Mouse (Mus musculus) MEL (cell line): ENCODE data around the gene Nfia. TPM values are rescaled to one million over a fixed set of nuclear protein-coding genes. Genes with fewer than 3 reads are reported as not detected.

Source experiments
- DNase-seq: peaks from one replicate; pipeline ENCODE4 v3.0.0; 2011; ENCODE audit warnings: low read depth, low spot score
- H3K27ac ChIP-seq: 2 replicates; pipeline ENCODE4 v1.5.1; 2012; ENCODE audit warnings: low read depth, mild to moderate bottlenecking, control low read depth, low read length, moderate library complexity; ENCODE audit not compliant: control insufficient read depth
- H3K27me3 ChIP-seq, 2 experiments: fragments of 150-350 bp in 1 of 2; sonication (generic) in 1 of 2; 2 replicates each; pipeline ENCODE4 v1.6.1; 2012; ENCODE audit warnings: low read length in 2 of 2, mild to moderate bottlenecking in 2 of 2, improper control_type of control experiment in 1 of 2, moderate library complexity in 1 of 2; ENCODE audit not compliant: insufficient read depth in 2 of 2, control insufficient read depth in 1 of 2
- H3K36me3 ChIP-seq, 2 experiments: 2 replicates each; pipeline ENCODE4 v1.6.1; 2012 to 2014; ENCODE audit warnings: low read length in 2 of 2, improper control_type of control experiment in 1 of 2, inconsistent platforms in 1 of 2, mild to moderate bottlenecking in 1 of 2; ENCODE audit not compliant: insufficient read depth in 2 of 2, control insufficient read depth in 1 of 2
- H3K4me1 ChIP-seq, 2 experiments: fragments of 150-350 bp in 1 of 2; sonication (generic) in 1 of 2; 2 replicates each; pipeline ENCODE4 v1.6.1; 2012; ENCODE audit warnings: low read length in 2 of 2, improper control_type of control experiment in 1 of 2, mild to moderate bottlenecking in 1 of 2; ENCODE audit not compliant: insufficient read depth in 2 of 2, control insufficient read depth in 1 of 2
- H3K4me3 ChIP-seq, 2 experiments: fragments of 150-350 bp in 1 of 2; sonication (generic) in 1 of 2; 2 replicates each; pipeline ENCODE4 v1.5.1; 2012; ENCODE audit warnings: low read depth in 2 of 2, low read length in 2 of 2, mild to moderate bottlenecking in 2 of 2, moderate library complexity in 2 of 2, control low read depth in 1 of 2, improper control_type of control experiment in 1 of 2; ENCODE audit not compliant: control insufficient read depth in 1 of 2, insufficient read depth in 1 of 2
- H3K79me2 ChIP-seq: 2 replicates; pipeline ENCODE4 v1.6.1; 2012; ENCODE audit warnings: mild to moderate bottlenecking, low read length, moderate library complexity; ENCODE audit not compliant: control insufficient read depth, poor library complexity, insufficient read depth
- H3K9ac ChIP-seq: 2 replicates; pipeline ENCODE4 v1.6.1; 2012; ENCODE audit warnings: low read depth, mild to moderate bottlenecking, control low read depth, low read length, moderate library complexity; ENCODE audit not compliant: control insufficient read depth, poor library complexity, severe bottlenecking
- H3K9me3 ChIP-seq: fragments of 150-350 bp; sonication (generic); replicated peaks from 2 replicates; pipeline ENCODE4 v1.6.1; 2012; ENCODE audit warnings: mild to moderate bottlenecking, low read length, improper control_type of control experiment, moderate library complexity; ENCODE audit not compliant: insufficient read depth
- BHLHE40 ChIP-seq: IDR thresholded peaks from 2 replicates; pipeline ENCODE4 v1.6.1; 2012; ENCODE audit warnings: low read depth, mild to moderate bottlenecking, inconsistent platforms, low read length, improper control_type of control experiment, borderline replicate concordance
- CHD1 ChIP-seq: IDR thresholded peaks from 2 replicates; pipeline ENCODE4 v1.6.1; 2012; ENCODE audit warnings: low read depth, mild to moderate bottlenecking, inconsistent platforms, low read length, improper control_type of control experiment
- CTCF ChIP-seq, 3 experiments: IDR thresholded peaks in 2 of 3; conservative IDR thresholded peaks in 1 of 3; 2 replicates each; pipeline ENCODE4 v1.5.1; 2011 to 2012; ENCODE audit warnings: low read length in 3 of 3, low read depth in 2 of 3, mild to moderate bottlenecking in 2 of 3, improper control_type of control experiment in 1 of 3, inconsistent platforms in 1 of 3, mixed read lengths in 1 of 3, moderate library complexity in 1 of 3; ENCODE audit not compliant: control insufficient read depth in 1 of 3, insufficient read depth in 1 of 3, poor library complexity in 1 of 3, severe bottlenecking in 1 of 3
- ELF1 ChIP-seq: IDR thresholded peaks from 2 replicates; pipeline ENCODE4 v1.6.1; 2014; ENCODE audit warnings: low read depth, mild to moderate bottlenecking, inconsistent platforms, low read length, improper control_type of control experiment, moderate library complexity
- ETS1 ChIP-seq: IDR thresholded peaks from 2 replicates; pipeline ENCODE4 v1.6.1; 2012; ENCODE audit warnings: low read depth, mild to moderate bottlenecking, inconsistent platforms, low read length, improper control_type of control experiment, moderate library complexity
- HCFC1 ChIP-seq: IDR thresholded peaks from 2 replicates; pipeline ENCODE4 v1.6.1; 2012; ENCODE audit warnings: low read depth, mild to moderate bottlenecking, inconsistent platforms, low read length, improper control_type of control experiment, moderate library complexity
- JUND ChIP-seq: IDR thresholded peaks from 2 replicates; pipeline ENCODE4 v1.6.1; 2011; ENCODE audit warnings: low read depth, mild to moderate bottlenecking, improper control_type of control experiment, low read length
- MAFK ChIP-seq: IDR thresholded peaks from 2 replicates; pipeline ENCODE4 v1.6.1; 2011; ENCODE audit warnings: low read depth, mild to moderate bottlenecking, low read length, improper control_type of control experiment, borderline replicate concordance
- MAX ChIP-seq: IDR thresholded peaks from 2 replicates; pipeline ENCODE4 v1.6.1; 2011; ENCODE audit warnings: low read length, improper control_type of control experiment
- MYB ChIP-seq: IDR thresholded peaks from 2 replicates; pipeline ENCODE4 v1.6.1; 2011; ENCODE audit warnings: mild to moderate bottlenecking, low read depth, low read length, improper control_type of control experiment
- NELFE ChIP-seq: IDR thresholded peaks from 2 replicates; pipeline ENCODE4 v1.6.1; 2011; ENCODE audit warnings: low read depth, low read length, improper control_type of control experiment
- NRF1 ChIP-seq: IDR thresholded peaks from 2 replicates; pipeline ENCODE4 v1.6.1; 2014; ENCODE audit warnings: low read depth, mild to moderate bottlenecking, inconsistent platforms, low read length, improper control_type of control experiment, moderate library complexity; ENCODE audit not compliant: poor library complexity, insufficient read depth, severe bottlenecking
- POLR2AphosphoS5 ChIP-seq: IDR thresholded peaks from 2 replicates; pipeline ENCODE4 v1.6.1; 2012; ENCODE audit warnings: low read depth, borderline replicate concordance, mild to moderate bottlenecking, inconsistent platforms, low read length, moderate library complexity, mixed read lengths
- SIN3A ChIP-seq: IDR thresholded peaks from 2 replicates; pipeline ENCODE4 v1.6.1; 2012; ENCODE audit warnings: low read length, improper control_type of control experiment, inconsistent platforms
- SMC3 ChIP-seq: IDR thresholded peaks from 2 replicates; pipeline ENCODE4 v1.6.1; 2011; ENCODE audit warnings: low read depth, low read length, improper control_type of control experiment
- TAL1 ChIP-seq: IDR thresholded peaks from 2 replicates; pipeline ENCODE4 v1.6.1; 2012; ENCODE audit warnings: mild to moderate bottlenecking, inconsistent platforms, low read length, moderate library complexity, mixed read lengths
- TBP ChIP-seq: IDR thresholded peaks from 2 replicates; pipeline ENCODE4 v1.8.0; 2011; ENCODE audit warnings: low read depth, low read length, improper control_type of control experiment
- TCF12 ChIP-seq: IDR thresholded peaks from 2 replicates; pipeline ENCODE4 v1.6.1; 2014; ENCODE audit warnings: low read depth, mild to moderate bottlenecking, inconsistent platforms, low read length, improper control_type of control experiment, moderate library complexity
- UBTF ChIP-seq: IDR thresholded peaks from 2 replicates; pipeline ENCODE4 v1.6.1; 2012; ENCODE audit warnings: low read depth, mild to moderate bottlenecking, inconsistent platforms, low read length, improper control_type of control experiment, moderate library complexity, borderline replicate concordance; ENCODE audit not compliant: insufficient read depth
- USF2 ChIP-seq, 2 experiments: IDR thresholded peaks; 2 replicates each; pipeline ENCODE4 v1.6.1; 2011 to 2012; ENCODE audit warnings: improper control_type of control experiment in 2 of 2, low read length in 2 of 2, borderline replicate concordance in 1 of 2, inconsistent platforms in 1 of 2, low read depth in 1 of 2, mild to moderate bottlenecking in 1 of 2; ENCODE audit not compliant: insufficient read depth in 1 of 2
- ZMIZ1 ChIP-seq: IDR thresholded peaks from 2 replicates; pipeline ENCODE4 v1.6.1; 2012; ENCODE audit warnings: low read depth, mild to moderate bottlenecking, inconsistent platforms, low read length, improper control_type of control experiment, moderate library complexity
- polyA plus RNA-seq, 2 experiments: library from polyadenylated mRNA; stranded (reverse) in 1 of 2; unstranded in 1 of 2; fragments of >175 nt in 1 of 2; fragments of >200 nt in 1 of 2; gene quantifications; 2 replicates each; pipeline versions ENCODE4 v1.2.1 to v1.2.4; 2012; ENCODE audit warnings: low replicate concordance in 2 of 2, low read depth in 1 of 2; ENCODE audit not compliant: insufficient read length in 2 of 2, insufficient read depth in 1 of 2, missing spikeins in 1 of 2
- total RNA-seq: library from RNA; depleted of rRNA; stranded (reverse); fragments of 300-350 nt; gene quantifications from 2 replicates; pipeline ENCODE4 v1.2.3, GENCODE M21; 2012

The Nfia gene
- total and polyA plus RNA-seq, 3 experiments = 10.2 to 20.5 (median 13.4) TPM

GRCm38 (mm10) chr4:97974037-97974436 lies 201.5 kb downstream of the Nfia start:
- Histone ChIP-seq H3K4me1 (no peaks in the 10 kb centered on the region), H3K9me3 (no peaks in the 10 kb centered on the region), H3K27ac (no peak overlapping the region), H3K79me2 (0 out of 2 replicates have a peak, but pooled peaks cover 2% of the 10 kb centered on the region), H3K4me3 (no peak overlapping the region), H3K9ac (no peak overlapping the region), H3K27me3 (no peaks in the 10 kb centered on the region), H3K36me3 (peaks cover 0 to 22% of the 10 kb centered on the region in 2 experiments; a peak in 2 of 4 replicates)
- DNase-seq = no peak
- TF ChIP-seq NRF1 (no peak), MYB (no peak), ETS1 (no peak), TCF12 (no peak), HCFC1 (no peak), SIN3A (no peak), TAL1 (no peak), UBTF (no peak), JUND (no peak), CTCF (IDR thresholded peaks at IDR 0.05 in 2 of 3, conservative IDR thresholded peaks at IDR 0.05 in 1 of 3; ENCODE audit: control insufficient read depth in 1 of 3, insufficient read depth in 1 of 3, low read depth in 2 of 3, low read length in 3 of 3, poor library complexity in 1 of 3, severe bottlenecking in 1 of 3) (no peak), CHD1 (no peak), SMC3 (no peak), BHLHE40 (no peak), ELF1 (no peak), MAFK (no peak), MAX (no peak), TBP (no peak)

GRCm38 (mm10) chr4:97976891-97977290 lies 204.4 kb downstream of the Nfia start:
- Histone ChIP-seq H3K4me3 (no peak overlapping the region), H3K4me1 (no peaks in the 10 kb centered on the region), H3K9ac (no peak overlapping the region), H3K79me2 (0 out of 2 replicates have a peak, but pooled peaks cover 2% of the 10 kb centered on the region), H3K36me3 (peaks cover 0 to 17% of the 10 kb centered on the region in 2 experiments; a peak in 2 of 4 replicates), H3K27ac (no peak overlapping the region), H3K9me3 (no peaks in the 10 kb centered on the region), H3K27me3 (no peaks in the 10 kb centered on the region)
- TF ChIP-seq NELFE (no peak), POLR2AphosphoS5 (no peak), USF2 (IDR thresholded peaks at IDR 0.05; ENCODE audit: borderline replicate concordance in 1 of 2, insufficient read depth in 1 of 2, low read depth in 1 of 2, low read length in 2 of 2) (no peak), ZMIZ1 (no peak), ELF1 (no peak)
- TF ChIP-seq, all 39 proteins: peak for 0
- DNase-seq = no peak
